Mouse (Mus musculus) neural tube, embryonic 14.5 days (tissue): ENCODE measurements at regions not wholly inside any gene's neighbourhood (a gene's known extent, or its start where the extent isn't known, plus 50 kb on each side); places are given as distances from the start of the nearest gene placed in this dataset.

ENCODE experiments used
- ATAC-seq: fragments of 200-750 bp; cut with Nextera tagmentation; 2 replicates; pipeline ENCODE4 v1.8.0; 2017; ENCODE audit warnings: low read depth, mild to moderate bottlenecking, moderate TSS enrichment, moderate library complexity
- H3K27ac ChIP-seq: fragments of 300-500 bp; sonication (generic); 2 replicates; pipeline ENCODE4 v1.5.1; 2014; ENCODE audit warnings: low read depth, mild to moderate bottlenecking, control low read depth, low read length, moderate library complexity, mixed read lengths
- H3K27me3 ChIP-seq: fragments of 300-500 bp; sonication (generic); 2 replicates; pipeline ENCODE4 v1.6.1; 2014; ENCODE audit warnings: low read length; ENCODE audit not compliant: control insufficient read depth, insufficient read depth
- H3K36me3 ChIP-seq: fragments of 300-500 bp; sonication (generic); 2 replicates; pipeline ENCODE4 v1.6.1; 2014; ENCODE audit warnings: low read length, mixed read lengths; ENCODE audit not compliant: control insufficient read depth, insufficient read depth
- H3K4me1 ChIP-seq: fragments of 300-500 bp; sonication (generic); 2 replicates; pipeline ENCODE4 v1.6.1; 2014; ENCODE audit warnings: low read length; ENCODE audit not compliant: control insufficient read depth, insufficient read depth
- H3K4me2 ChIP-seq: fragments of 300-500 bp; sonication (generic); 2 replicates; pipeline ENCODE4 v1.6.1; 2014; ENCODE audit warnings: mild to moderate bottlenecking, low read depth, low read length, control low read depth
- H3K4me3 ChIP-seq: fragments of 300-500 bp; sonication (generic); 2 replicates; pipeline ENCODE4 v1.5.1; 2014; ENCODE audit warnings: low read depth, low read length, control low read depth, mixed read lengths
- H3K9ac ChIP-seq: fragments of 300-500 bp; sonication (generic); replicated peaks from 2 replicates; pipeline ENCODE4 v1.6.1; 2014; ENCODE audit warnings: low read depth, mild to moderate bottlenecking, control low read depth, low read length, mixed read lengths
- H3K9me3 ChIP-seq: fragments of 300-500 bp; sonication (generic); 2 replicates; pipeline ENCODE4 v1.6.1; 2016; ENCODE audit warnings: low read length; ENCODE audit not compliant: control insufficient read depth
- WGBS: fragments of 180-500 bp; shearing (Covaris S2); extraction: QIAGEN DNeasy Blood & Tissue Kit; methylation state at CpG from one replicate; pipeline ENCODE4 v1.1.7; 2014; 5-methylcytosine and 5-hydroxymethylcytosine counted together

GRCm38 (mm10) chr2:160485515-160485914 is 118.7 kb upstream of the Mafb start:
- no peaks in the 10 kb centered on the region for H3K9me3 ChIP-seq
- no peak overlapping the region for H3K27ac ChIP-seq
- no peaks in the 10 kb centered on the region for H3K36me3 ChIP-seq
- no peak overlapping the region for H3K4me2 ChIP-seq
- H3K27me3 ChIP-seq = peaks cover 8% of the 10 kb centered on the region
- H3K9ac ChIP-seq = no peak overlapping the region
- no peak overlapping the region for H3K4me3 ChIP-seq
- WGBS = 16% methylated on average over 5 of the region's 5 CpGs
- no peak for ATAC-seq
- no peaks in the 10 kb centered on the region for H3K4me1 ChIP-seq

- Histone ChIP-seq H3K4me1 (no peaks in the 10 kb centered on the region), H3K4me2 (no peak overlapping the region), H3K27me3 (peaks cover 39% of the 10 kb centered on the region), H3K9me3 (no peaks in the 10 kb centered on the region), H3K4me3 (no peak overlapping the region), H3K27ac (no peak overlapping the region), H3K36me3 (no peaks in the 10 kb centered on the region), H3K9ac (no peak overlapping the region)
- 41% methylated on average over 1 of the region's 1 CpGs for WGBS
- ATAC-seq = no peak
These were observed 132.9 kb upstream of the Mafb start for GRCm38 (mm10) chr2:160499726-160500125.

- Histone ChIP-seq H3K27ac (no peak overlapping the region), H3K4me1 (peaks cover 4% of the 10 kb centered on the region; the same call in 1 of the 2 replicates), H3K27me3 (peaks cover 34% of the 10 kb centered on the region), H3K9me3 (no peaks in the 10 kb centered on the region), H3K4me3 (no peak overlapping the region), H3K36me3 (no peaks in the 10 kb centered on the region), H3K9ac (no peak overlapping the region), H3K4me2 (no peak overlapping the region)
- 58% methylated on average over 2 of the region's 2 CpGs for WGBS
- ATAC-seq = no peak
These were observed 136.0 kb upstream of the Mafb start for GRCm38 (mm10) chr2:160502901-160503300.

GRCm38 (mm10) chr2:160503597-160504393 is 136.9 kb upstream of the Mafb start:
- no peak overlapping the region for H3K4me2 ChIP-seq
- ATAC-seq = 0 out of 2 replicates have a peak, but pooled peaks have one; percentile 24
- WGBS = 6% methylated on average over 16 of the region's 16 CpGs
- H3K27me3 ChIP-seq = peaks cover 30% of the 10 kb centered on the region
- peaks cover 4% of the 10 kb centered on the region; the same call in 1 of the 2 replicates for H3K4me1 ChIP-seq
- no peak overlapping the region for H3K27ac ChIP-seq
- H3K4me3 ChIP-seq = no peak overlapping the region
- no peaks in the 10 kb centered on the region for H3K9me3 ChIP-seq
- no peaks in the 10 kb centered on the region for H3K36me3 ChIP-seq
- no peak overlapping the region for H3K9ac ChIP-seq

- Histone ChIP-seq H3K27me3 (peaks cover 30% of the 10 kb centered on the region), H3K4me3 (no peak overlapping the region), H3K9ac (no peak overlapping the region), H3K4me2 (no peak overlapping the region), H3K36me3 (no peaks in the 10 kb centered on the region), H3K9me3 (no peaks in the 10 kb centered on the region), H3K27ac (no peak overlapping the region), H3K4me1 (peaks cover 4% of the 10 kb centered on the region; the same call in 1 of the 2 replicates)
- 38% methylated on average over 4 of the region's 4 CpGs for WGBS
- no peak for ATAC-seq
These were observed 137.5 kb upstream of the Mafb start for GRCm38 (mm10) chr2:160504394-160504657.

GRCm38 (mm10) chr2:160507371-160507770 is 138.3 kb upstream of the Top1 start:
- H3K4me1 ChIP-seq = peaks cover 4% of the 10 kb centered on the region; the same call in 1 of the 2 replicates
- H3K36me3 ChIP-seq = no peaks in the 10 kb centered on the region
- no peak overlapping the region for H3K4me3 ChIP-seq
- H3K27ac ChIP-seq = no peak overlapping the region
- ATAC-seq = 0 out of 2 replicates have a peak, but pooled peaks have one; percentile 24
- 20% methylated on average over 9 of the region's 9 CpGs for WGBS
- no peak overlapping the region for H3K9ac ChIP-seq
- H3K27me3 ChIP-seq = peaks cover 19% of the 10 kb centered on the region
- no peaks in the 10 kb centered on the region for H3K9me3 ChIP-seq
- H3K4me2 ChIP-seq = no peak overlapping the region

GRCm38 (mm10) chr2:160507816-160508564 is 137.7 kb upstream of the Top1 start:
- Histone ChIP-seq H3K4me2 (no peak overlapping the region), H3K27ac (no peak overlapping the region), H3K4me3 (no peak overlapping the region), H3K27me3 (peaks cover 13% of the 10 kb centered on the region), H3K4me1 (peaks cover 4% of the 10 kb centered on the region; the same call in 1 of the 2 replicates), H3K9me3 (no peaks in the 10 kb centered on the region), H3K36me3 (no peaks in the 10 kb centered on the region), H3K9ac (no peak overlapping the region)
- 0 out of 2 replicates have a peak, but pooled peaks have one; percentile 21 for ATAC-seq
- 31% methylated on average over 22 of the region's 22 CpGs for WGBS

- H3K9me3 ChIP-seq = no peaks in the 10 kb centered on the region
- no peak overlapping the region for H3K27ac ChIP-seq
- WGBS = 90% methylated on average over 5 of the region's 5 CpGs
- H3K4me1 ChIP-seq = peaks cover 4% of the 10 kb centered on the region; the same call in 1 of the 2 replicates
- H3K4me3 ChIP-seq = no peak overlapping the region
- no peak overlapping the region for H3K9ac ChIP-seq
- H3K36me3 ChIP-seq = no peaks in the 10 kb centered on the region
- no peak overlapping the region for H3K4me2 ChIP-seq
- peaks cover 12% of the 10 kb centered on the region for H3K27me3 ChIP-seq
- no peak for ATAC-seq
These were observed 135.5 kb upstream of the Top1 start for GRCm38 (mm10) chr2:160510159-160510558.
